Mouse (Mus musculus) brain, adult 2 months (tissue): ENCODE results near the gene Ccdc106.
"Not testable (repeated sequence)": the region's sequence is repeated elsewhere in the genome, so short reads cannot be mapped to it uniquely, and the experiment has no call there.

Source experiments
- DNase-seq: peaks from one replicate; pipeline ENCODE4 v3.0.0; 2011; ENCODE audit warnings: low read depth, low spot score

The Ccdc106 gene

GRCm38 (mm10) chr7:5020000-5020681, at the start of gene Ccdc106, which contains the start of gene Zfp865:
Gene Ccdc106 (plus strand): TSS chr7:5020553.
Gene Zfp865 (plus strand): TSS chr7:5020376.
- DNase-seq, result peak; percentile 100

DNA sequence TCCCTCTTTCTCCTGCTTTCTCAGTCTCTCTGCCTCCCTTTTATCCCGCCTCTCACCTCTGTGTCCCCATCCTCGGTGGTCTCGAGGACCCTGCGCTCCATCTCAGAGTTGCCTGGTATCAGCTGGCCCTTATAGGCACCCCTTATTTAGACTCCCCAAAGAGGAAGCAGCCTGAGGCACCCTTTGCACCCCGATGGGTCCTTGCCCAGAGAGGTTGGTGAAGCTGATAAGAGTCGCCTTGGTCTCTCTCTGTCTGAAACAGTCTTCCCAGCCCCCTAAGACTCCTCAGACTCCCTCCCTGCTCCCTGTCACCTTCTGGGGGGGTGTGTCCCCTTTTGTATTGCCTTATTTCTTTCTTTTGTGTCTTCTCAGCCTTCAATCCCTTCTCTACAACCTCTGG, 49.3 kb upstream of the Ccdc106 start, which contains the start of gene Sbk3:
Sbk3 (minus strand) TSS at position 101 of the 400 bp plus-strand sequence.
- no peak for DNase-seq

DNA sequence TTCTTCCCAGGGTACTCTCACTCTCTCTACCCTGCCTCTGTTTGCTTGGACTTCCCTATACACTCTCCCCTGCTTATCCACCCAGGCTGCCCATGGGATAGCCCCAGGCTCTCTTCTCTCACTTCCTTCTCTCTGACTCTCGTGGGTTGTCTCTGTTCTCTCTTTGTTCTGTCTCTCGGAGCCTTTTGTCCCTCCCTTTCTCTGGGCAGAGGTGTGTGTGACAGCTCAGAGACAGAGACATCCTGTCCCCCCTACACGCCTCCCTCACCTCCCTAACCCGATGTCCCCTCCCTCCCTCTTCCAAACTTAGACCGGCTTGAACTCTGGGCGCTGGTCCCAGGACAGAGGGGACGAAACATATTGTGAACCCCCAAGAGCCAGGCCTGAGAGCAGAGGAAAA, 48.6 kb upstream of the Ccdc106 start:
- DNase-seq, result no peak

DNA sequence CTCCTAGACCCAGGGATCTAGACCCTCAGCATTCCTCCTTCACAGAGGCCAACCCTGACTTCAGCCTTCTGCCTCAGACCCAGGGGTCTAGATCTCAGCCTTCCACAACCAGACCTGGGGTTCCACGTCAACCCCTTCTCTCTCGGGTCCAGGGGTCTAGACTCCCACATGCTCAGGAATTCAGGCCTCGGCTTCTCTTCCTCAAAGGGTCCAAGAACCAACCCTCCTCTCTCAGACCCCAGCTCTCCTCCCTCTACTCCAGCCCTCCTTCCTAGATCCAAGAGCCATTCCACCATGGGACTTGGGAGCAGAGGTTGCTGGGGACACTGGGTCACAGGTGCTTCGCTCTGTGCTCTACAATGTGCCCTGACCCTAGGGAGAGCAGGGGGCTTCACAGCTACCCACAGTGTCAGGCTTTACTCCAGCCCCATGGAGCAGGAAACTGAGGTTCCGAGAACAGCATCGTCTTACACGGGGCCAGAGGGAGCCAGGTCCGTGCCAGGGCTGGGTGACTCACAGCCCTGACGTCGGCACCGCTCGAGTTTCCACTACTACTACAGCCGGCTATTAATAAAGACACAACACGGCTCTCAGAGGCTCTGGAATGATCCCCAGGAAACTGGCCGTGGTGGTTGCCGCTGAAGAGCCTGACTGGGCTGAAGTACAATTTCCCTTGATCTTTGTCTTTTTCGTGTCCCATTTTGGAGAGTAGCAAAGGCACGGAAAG, 47.9 kb upstream of the Ccdc106 start:
- DNase-seq, result peak; percentile 37

- DNase-seq, result no peak
Measured at GRCm38 (mm10) chr7:4975455-4975854, 44.9 kb upstream of the Ccdc106 start.

DNA sequence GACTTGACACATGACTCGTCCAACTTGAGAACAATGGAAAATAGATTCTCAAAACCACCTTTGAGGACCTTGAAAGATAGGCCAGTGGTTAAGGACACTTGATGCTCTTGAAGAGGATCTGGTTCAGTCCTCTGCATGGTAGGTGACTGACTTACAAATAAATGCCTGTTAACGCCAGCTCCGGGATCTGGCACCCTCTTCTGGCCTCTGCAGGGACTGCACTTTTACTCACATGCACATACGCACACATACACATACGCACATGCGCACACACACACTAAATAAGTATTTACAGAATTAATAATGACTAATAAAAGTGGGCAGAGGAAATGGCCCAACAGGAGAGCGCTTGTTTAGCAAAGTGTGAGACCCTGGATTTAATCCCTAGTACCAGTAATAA, 43.5 kb upstream of the Ccdc106 start:
- no peak for DNase-seq

GRCm38 (mm10) chr7:4988250-4988649, 32.1 kb upstream of the Ccdc106 start:
- no peak for DNase-seq

DNA sequence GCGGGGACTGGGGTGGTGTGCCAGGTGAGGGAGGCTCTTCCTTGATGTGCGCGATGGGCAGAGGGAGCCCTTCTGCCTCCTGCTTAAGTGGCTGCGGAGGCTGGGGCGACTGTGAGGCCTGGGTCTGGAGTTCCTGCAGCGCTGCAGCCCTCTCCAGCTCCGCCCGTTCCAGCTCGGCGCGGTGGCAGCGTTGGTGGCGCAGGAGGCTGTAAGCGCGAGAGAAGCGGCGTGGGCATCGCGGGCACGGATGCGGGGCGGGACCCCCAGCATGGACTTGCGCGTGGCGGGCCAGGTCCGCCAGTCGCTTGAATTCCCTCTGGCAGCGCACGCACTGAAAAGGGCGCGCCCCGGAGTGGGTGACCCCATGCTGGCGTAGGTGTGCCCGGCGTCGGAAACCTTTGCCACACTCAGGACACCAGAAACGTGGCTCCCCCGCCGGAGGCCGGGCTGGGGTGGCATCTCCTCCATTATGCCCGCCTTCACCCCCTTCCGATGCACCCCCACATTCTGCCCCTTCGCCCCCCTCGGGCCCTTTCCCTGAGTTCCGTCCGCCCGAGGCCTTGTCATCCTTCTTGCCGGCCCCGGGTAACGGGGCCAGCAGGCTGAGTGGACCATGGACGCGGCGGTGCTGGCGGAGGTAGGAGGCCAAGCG, 26.9 kb upstream of the Ccdc106 start:
- peak; percentile 26 for DNase-seq

- DNase-seq, result peak; percentile 27
Measured at GRCm38 (mm10) chr7:4993999-4994788, 26.2 kb upstream of the Ccdc106 start.

DNA sequence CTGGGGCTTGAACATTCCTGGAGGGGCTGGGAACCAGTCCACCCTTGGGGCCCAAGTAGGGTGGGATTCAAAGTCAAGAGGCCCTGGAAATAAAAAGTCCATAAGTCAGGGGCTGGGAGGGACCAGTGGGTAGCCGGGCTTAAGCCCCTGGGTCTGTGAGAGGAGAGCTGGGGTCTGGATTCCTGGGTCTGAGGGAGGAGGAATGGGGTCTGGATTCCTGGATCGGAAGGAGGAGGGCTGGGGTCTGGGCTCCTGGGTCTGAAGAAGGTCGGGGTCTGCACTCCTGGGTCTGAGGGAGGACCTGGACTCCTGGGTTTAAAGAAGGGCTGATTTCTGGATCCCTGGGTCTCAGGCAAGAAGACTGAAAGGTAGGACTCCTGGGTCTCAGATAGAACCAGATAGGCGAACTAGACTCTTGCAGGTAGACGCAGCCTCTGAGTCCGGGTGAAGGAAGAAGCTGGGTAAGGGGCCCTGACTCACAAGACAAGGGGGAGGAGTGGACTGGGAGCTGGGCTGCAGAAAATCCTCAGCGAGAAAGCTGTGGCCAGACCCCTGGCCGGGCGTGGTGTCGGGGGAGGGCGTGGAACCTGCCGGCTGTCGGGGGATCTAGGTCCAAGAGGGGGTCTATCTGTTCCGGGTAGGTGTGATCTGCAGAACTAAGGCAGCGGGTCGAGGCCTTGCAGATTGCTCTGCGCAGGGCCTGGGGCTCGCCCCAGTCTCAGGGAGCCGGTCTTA, 24.9 kb upstream of the Ccdc106 start:
- DNase-seq, result no peak

DNA sequence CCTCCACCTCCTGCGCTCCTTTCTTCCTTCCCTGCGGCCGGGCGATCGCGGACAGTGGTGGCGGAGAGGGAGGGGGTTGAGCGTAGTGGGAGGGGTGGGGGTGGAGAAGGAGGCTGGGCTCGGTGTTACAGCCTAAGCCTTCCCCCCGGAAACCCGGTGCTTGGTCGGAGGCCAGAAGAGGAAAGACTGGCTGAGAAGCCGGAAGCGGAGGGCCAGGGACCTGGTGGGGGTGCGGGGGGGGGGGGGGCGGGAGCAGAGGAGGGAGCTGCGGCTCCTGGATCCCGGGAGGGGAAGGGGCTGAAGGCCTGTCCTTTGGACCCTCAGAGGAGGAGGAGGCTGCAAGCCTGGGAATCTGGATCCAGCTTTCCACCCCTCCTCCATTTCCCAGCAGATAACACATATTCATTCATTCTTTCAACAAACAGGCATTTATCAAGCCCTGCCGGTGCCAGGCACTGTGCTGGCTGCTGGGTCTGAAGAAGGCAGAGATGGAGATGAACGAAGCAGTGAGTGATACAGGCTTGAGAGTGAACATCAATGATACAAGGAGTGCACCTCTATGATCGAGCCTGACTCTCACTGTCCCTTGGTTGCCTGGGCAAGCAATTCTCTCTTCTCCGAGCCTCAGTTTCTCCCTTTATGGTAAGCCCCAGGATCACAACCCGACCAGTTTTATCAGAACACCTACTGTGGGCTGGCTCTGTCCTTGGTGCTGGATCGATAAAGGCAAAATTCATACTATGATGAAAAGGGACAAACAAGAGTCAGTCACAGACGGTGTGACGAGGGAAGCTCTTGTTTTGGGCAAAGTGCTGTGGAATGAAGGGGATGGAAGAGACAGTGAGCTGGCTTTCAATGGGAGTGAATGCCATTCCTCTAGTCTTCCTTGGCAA, 24.1 kb upstream of the Ccdc106 start, which contains the start of gene Zfp579:
Zfp579 (minus strand) TSS at position 156 of the 893 bp plus-strand sequence.
- peak; percentile 98 for DNase-seq

DNA sequence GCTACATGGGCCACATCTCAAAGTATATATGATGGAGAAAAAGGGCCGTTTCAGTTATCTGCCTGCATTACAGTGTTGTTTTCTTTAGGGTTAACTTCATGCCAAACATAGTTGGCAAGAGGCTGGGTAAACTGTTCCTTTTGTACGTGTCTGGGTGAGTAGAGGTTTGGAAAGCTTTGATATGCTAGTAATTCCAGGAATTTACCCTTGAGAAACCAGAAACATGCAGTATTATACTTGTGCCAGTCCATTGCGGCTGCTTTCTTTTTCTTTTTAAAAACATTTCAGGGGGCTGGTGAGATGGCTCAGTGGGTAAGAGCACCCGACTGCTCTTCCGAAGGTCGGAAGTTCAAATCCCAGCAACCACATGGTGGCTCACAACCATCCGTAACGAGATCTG, 23.4 kb upstream of the Ccdc106 start:
- DNase-seq, result no peak

DNA sequence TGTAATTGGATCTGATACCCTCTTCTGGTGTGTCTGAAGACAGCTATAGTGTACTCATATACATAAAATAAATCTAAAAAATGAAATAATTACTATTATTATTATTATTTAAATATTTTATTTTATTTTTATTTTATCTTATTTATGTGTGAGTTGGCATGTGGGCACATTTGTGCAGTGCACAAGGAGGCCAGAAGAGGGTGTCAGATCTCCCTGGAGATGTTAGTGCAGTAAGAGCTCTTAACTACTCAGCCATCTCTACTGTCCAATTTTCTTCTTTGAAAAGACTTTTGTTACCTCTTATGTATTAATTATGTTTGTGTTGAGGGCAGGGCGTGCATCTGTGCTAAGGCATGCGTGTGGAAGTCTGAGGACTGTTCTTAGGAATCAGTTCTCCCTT, 20.5 kb upstream of the Ccdc106 start:
- DNase-seq, result peak; percentile 48

DNA sequence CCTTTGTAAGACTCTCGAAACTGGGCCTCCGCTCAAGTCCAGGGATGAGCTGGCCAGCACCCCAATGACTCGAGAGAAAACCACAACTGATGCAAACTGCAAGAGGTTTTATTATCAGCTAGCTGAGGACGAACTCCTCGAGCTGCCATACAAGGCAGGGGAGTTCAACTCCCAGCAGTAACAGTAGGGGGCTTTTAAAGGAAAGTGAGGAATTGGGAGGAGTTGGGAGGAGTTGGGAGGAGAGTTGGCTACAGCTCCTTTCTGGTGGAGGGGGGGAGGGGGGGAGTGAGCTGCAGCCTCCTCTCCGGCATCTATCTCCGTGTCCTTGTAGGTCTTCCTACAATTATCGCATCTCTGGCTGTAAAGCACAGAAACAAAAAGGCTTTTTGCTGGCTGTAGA, 17.5 kb upstream of the Ccdc106 start:
- DNase-seq, result not testable (repeated sequence)

GRCm38 (mm10) chr7:5008229-5008628, 12.1 kb upstream of the Ccdc106 start:
- no peak for DNase-seq

GRCm38 (mm10) chr7:5012681-5013513, 7.5 kb upstream of the Ccdc106 start:
- no peak for DNase-seq

DNA sequence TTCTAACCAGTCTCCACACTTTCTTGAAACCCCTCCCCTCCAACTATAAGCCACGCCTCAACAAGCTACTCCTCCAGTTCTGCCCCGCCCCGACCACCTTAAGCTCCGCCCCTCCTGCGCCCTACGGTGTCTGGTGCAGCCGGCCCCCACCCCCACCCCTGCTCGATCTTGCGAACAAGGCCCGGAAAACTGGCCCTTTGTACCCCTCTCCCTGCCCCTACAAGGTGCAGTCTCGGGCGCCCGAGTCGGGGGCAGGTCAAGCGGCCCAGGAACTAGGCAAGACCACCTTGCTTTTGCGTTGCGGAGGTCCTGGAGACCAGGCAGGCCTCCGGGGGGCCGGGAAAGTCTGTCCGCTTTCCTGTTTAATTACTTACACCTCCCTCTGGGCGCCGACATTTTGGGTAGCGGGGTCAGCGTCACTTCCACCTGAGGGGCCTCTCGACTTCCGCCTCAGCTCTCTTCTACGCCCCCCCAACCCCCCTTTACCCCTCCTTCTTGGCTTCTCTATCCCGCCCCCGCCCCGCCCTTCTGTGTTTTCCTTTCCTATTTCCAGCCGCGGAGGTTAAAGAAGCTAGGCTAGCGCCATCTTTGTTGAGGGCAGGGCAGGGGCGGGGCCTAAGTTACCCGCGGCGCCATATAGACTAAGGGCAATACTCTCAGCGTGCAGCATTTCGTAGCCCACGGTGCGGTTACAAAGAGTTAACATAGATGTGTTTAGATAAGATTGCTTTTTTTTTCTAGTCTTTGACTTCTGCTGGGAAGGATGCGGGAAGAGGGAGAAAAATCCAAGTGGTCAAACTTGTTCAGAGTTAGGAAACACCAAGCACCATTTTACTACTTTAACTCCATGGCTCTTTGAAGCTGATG, 5.9 kb upstream of the Ccdc106 start, which contains the start of the genes Zfp524 and Fiz1:
Zfp524 (plus strand) TSS at position 165 of the 867 bp plus-strand sequence.
Fiz1 (minus strand) TSS at position 447 of the 867 bp plus-strand sequence.
- DNase-seq, result peak; percentile 99
